Mouse (Mus musculus): ENCODE measurements around the gene Bmpr2.
A peak's percentile ranks its signal among the peaks of the same experiment; 100 is the strongest.

- TF ChIP-seq CTCF (IDR thresholded peaks at IDR 0.05) (no peak), EP300 (IDR thresholded peaks at IDR 0.05) (peak; percentile 94)
These were observed 34.7 kb downstream of the Bmpr2 start for GRCm38 (mm10) chr1:59797865-59798264.
